Mouse (Mus musculus) neural tube, embryonic 12.5 days (tissue): ENCODE measurements at regions not wholly inside any gene's neighbourhood (a gene's known extent, or its start where the extent isn't known, plus 50 kb on each side); places are given as distances from the start of the nearest gene placed in this dataset.

Source experiments
- ATAC-seq: fragments of 200-750 bp; cut with Nextera tagmentation; 2 replicates; pipeline ENCODE4 v1.8.0; 2017; ENCODE audit warnings: low read depth, mild to moderate bottlenecking, moderate TSS enrichment, moderate library complexity; ENCODE audit not compliant: low FRiP score
- H3K27ac ChIP-seq: fragments of 300-500 bp; sonication (generic); 2 replicates; pipeline ENCODE4 v1.5.1; 2016
- H3K27me3 ChIP-seq: fragments of 300-500 bp; sonication (generic); replicated peaks from 2 replicates; pipeline ENCODE4 v1.6.1; 2016; ENCODE audit warnings: mild to moderate bottlenecking
- H3K36me3 ChIP-seq: fragments of 300-500 bp; sonication (generic); 2 replicates; pipeline ENCODE4 v1.6.1; 2016; ENCODE audit warnings: mild to moderate bottlenecking
- H3K4me1 ChIP-seq: fragments of 300-500 bp; sonication (generic); 2 replicates; pipeline ENCODE4 v1.6.1; 2016
- H3K4me2 ChIP-seq: fragments of 300-500 bp; sonication (generic); replicated peaks from 2 replicates; pipeline ENCODE4 v1.6.1; 2016; ENCODE audit warnings: mild to moderate bottlenecking
- H3K4me3 ChIP-seq: fragments of 300-500 bp; sonication (generic); 2 replicates; pipeline ENCODE4 v1.5.1; 2016
- H3K9ac ChIP-seq: fragments of 300-500 bp; sonication (generic); 2 replicates; pipeline ENCODE4 v1.6.1; 2016; ENCODE audit warnings: mild to moderate bottlenecking
- H3K9me3 ChIP-seq: fragments of 300-500 bp; sonication (generic); 2 replicates; pipeline ENCODE4 v1.6.1; 2016; ENCODE audit warnings: mild to moderate bottlenecking
- WGBS: fragments of 180-500 bp; shearing (Covaris S2); methylation state at CpG from one replicate; pipeline ENCODE4 v1.1.7; 2016; 5-methylcytosine and 5-hydroxymethylcytosine counted together

- H3K27me3 ChIP-seq: no peaks in the 10 kb centered on the region
- H3K27ac ChIP-seq: no peak overlapping the region
- no peaks in the 10 kb centered on the region for H3K36me3 ChIP-seq
- H3K4me2 ChIP-seq: no peak overlapping the region
- no peaks in the 10 kb centered on the region for H3K4me1 ChIP-seq
- WGBS: 98% methylated on average over 3 of the region's 3 CpGs
- H3K9me3 ChIP-seq: no peaks in the 10 kb centered on the region
- H3K9ac ChIP-seq: no peak overlapping the region
- no peak overlapping the region for H3K4me3 ChIP-seq
- ATAC-seq: no peak
Measured at GRCm38 (mm10) chr4:105555941-105556340, 233.7 kb upstream of the Gm12728 start.

- Histone ChIP-seq H3K9ac (no peak overlapping the region), H3K4me1 (no peaks in the 10 kb centered on the region), H3K9me3 (no peaks in the 10 kb centered on the region), H3K36me3 (no peaks in the 10 kb centered on the region), H3K27ac (no peak overlapping the region), H3K4me3 (no peak overlapping the region), H3K4me2 (no peak overlapping the region), H3K27me3 (no peaks in the 10 kb centered on the region)
- 87% methylated on average over 2 of the region's 2 CpGs for WGBS
- ATAC-seq: no peak
Measured at GRCm38 (mm10) chr4:105557396-105557795, 232.3 kb upstream of the Gm12728 start.

- Histone ChIP-seq H3K4me2 (no peak overlapping the region), H3K36me3 (no peaks in the 10 kb centered on the region), H3K27me3 (no peaks in the 10 kb centered on the region), H3K4me3 (no peak overlapping the region), H3K9ac (no peak overlapping the region), H3K27ac (no peak overlapping the region), H3K9me3 (no peaks in the 10 kb centered on the region), H3K4me1 (no peaks in the 10 kb centered on the region)
- WGBS: 45% methylated on average over 3 of the region's 3 CpGs
- ATAC-seq: no peak
Measured at GRCm38 (mm10) chr4:105560055-105560454, 229.6 kb upstream of the Gm12728 start.

GRCm38 (mm10) chr4:105560781-105561180, 228.9 kb upstream of the Gm12728 start:
- no peaks in the 10 kb centered on the region for H3K36me3 ChIP-seq
- H3K9ac ChIP-seq: no peak overlapping the region
- H3K4me2 ChIP-seq: no peak overlapping the region
- WGBS: 80% methylated on average over 3 of the region's 3 CpGs
- no peaks in the 10 kb centered on the region for H3K27me3 ChIP-seq
- H3K4me1 ChIP-seq: no peaks in the 10 kb centered on the region
- ATAC-seq: no peak
- no peak overlapping the region for H3K27ac ChIP-seq
- no peak overlapping the region for H3K4me3 ChIP-seq
- H3K9me3 ChIP-seq: no peaks in the 10 kb centered on the region

GRCm38 (mm10) chr4:105561611-105562010, 228.1 kb upstream of the Gm12728 start:
- WGBS: 76% methylated on average over 3 of the region's 3 CpGs
- Histone ChIP-seq H3K27ac (no peak overlapping the region), H3K9ac (no peak overlapping the region), H3K36me3 (no peaks in the 10 kb centered on the region), H3K4me2 (no peak overlapping the region), H3K4me3 (no peak overlapping the region), H3K9me3 (no peaks in the 10 kb centered on the region), H3K27me3 (no peaks in the 10 kb centered on the region), H3K4me1 (no peaks in the 10 kb centered on the region)
- ATAC-seq: no peak

GRCm38 (mm10) chr4:105565796-105566195, 223.9 kb upstream of the Gm12728 start:
- Histone ChIP-seq H3K27me3 (no peaks in the 10 kb centered on the region), H3K9me3 (no peaks in the 10 kb centered on the region), H3K4me3 (no peak overlapping the region), H3K27ac (no peak overlapping the region), H3K4me2 (no peak overlapping the region), H3K4me1 (no peaks in the 10 kb centered on the region), H3K9ac (no peak overlapping the region), H3K36me3 (no peaks in the 10 kb centered on the region)
- WGBS: 86% methylated on average over 7 of the region's 7 CpGs
- no peak for ATAC-seq

- Histone ChIP-seq H3K36me3 (no peaks in the 10 kb centered on the region), H3K27ac (no peak overlapping the region), H3K4me2 (no peak overlapping the region), H3K27me3 (no peaks in the 10 kb centered on the region), H3K4me3 (no peak overlapping the region), H3K9me3 (no peaks in the 10 kb centered on the region), H3K4me1 (no peaks in the 10 kb centered on the region), H3K9ac (no peak overlapping the region)
- no peak for ATAC-seq
- 85% methylated on average over 8 of the region's 8 CpGs for WGBS
Measured at GRCm38 (mm10) chr4:105566513-105567457, 222.9 kb upstream of the Gm12728 start.

GRCm38 (mm10) chr4:105569671-105570070, 220.0 kb upstream of the Gm12728 start:
- no peaks in the 10 kb centered on the region for H3K27me3 ChIP-seq
- no peak overlapping the region for H3K27ac ChIP-seq
- H3K36me3 ChIP-seq: no peaks in the 10 kb centered on the region
- H3K9me3 ChIP-seq: no peaks in the 10 kb centered on the region
- H3K4me2 ChIP-seq: no peak overlapping the region
- no peak for ATAC-seq
- H3K4me3 ChIP-seq: no peak overlapping the region
- no peaks in the 10 kb centered on the region for H3K4me1 ChIP-seq
- no peak overlapping the region for H3K9ac ChIP-seq
- 89% methylated on average over 1 of the region's 1 CpGs for WGBS

GRCm38 (mm10) chr4:105575550-105575949, 214.1 kb upstream of the Gm12728 start:
- H3K27me3 ChIP-seq: no peaks in the 10 kb centered on the region
- H3K4me1 ChIP-seq: no peaks in the 10 kb centered on the region
- no peak overlapping the region for H3K4me3 ChIP-seq
- no peak overlapping the region for H3K4me2 ChIP-seq
- WGBS: 99% methylated on average over 2 of the region's 2 CpGs
- no peak overlapping the region for H3K9ac ChIP-seq
- H3K9me3 ChIP-seq: no peaks in the 10 kb centered on the region; the same call in 1 of the 2 replicates
- no peaks in the 10 kb centered on the region for H3K36me3 ChIP-seq
- no peak overlapping the region for H3K27ac ChIP-seq
- no peak for ATAC-seq

- Histone ChIP-seq H3K4me1 (no peaks in the 10 kb centered on the region), H3K36me3 (no peaks in the 10 kb centered on the region), H3K4me2 (no peak overlapping the region), H3K9me3 (no peaks in the 10 kb centered on the region; the same call in 1 of the 2 replicates), H3K4me3 (no peak overlapping the region), H3K27me3 (no peaks in the 10 kb centered on the region), H3K9ac (no peak overlapping the region), H3K27ac (no peak overlapping the region)
- WGBS: 76% methylated on average over 7 of the region's 7 CpGs
- ATAC-seq: no peak
Measured at GRCm38 (mm10) chr4:105580987-105581386, 208.7 kb upstream of the Gm12728 start.

GRCm38 (mm10) chr4:105584329-105584925, 205.2 kb upstream of the Gm12728 start:
- Histone ChIP-seq H3K4me1 (no peaks in the 10 kb centered on the region), H3K9ac (no peak overlapping the region), H3K36me3 (no peaks in the 10 kb centered on the region), H3K27ac (no peak overlapping the region), H3K4me3 (no peak overlapping the region), H3K4me2 (no peak overlapping the region), H3K27me3 (no peaks in the 10 kb centered on the region), H3K9me3 (no peaks in the 10 kb centered on the region)
- WGBS: 88% methylated on average over 10 of the region's 10 CpGs
- ATAC-seq: no peak

- 81% methylated on average over 1 of the region's 1 CpGs for WGBS
- Histone ChIP-seq H3K9ac (no peak overlapping the region), H3K4me2 (no peak overlapping the region), H3K27me3 (no peaks in the 10 kb centered on the region), H3K4me3 (no peak overlapping the region), H3K27ac (no peak overlapping the region), H3K36me3 (no peaks in the 10 kb centered on the region), H3K9me3 (no peaks in the 10 kb centered on the region), H3K4me1 (no peaks in the 10 kb centered on the region)
- ATAC-seq: no peak
Measured at GRCm38 (mm10) chr4:105603661-105604060, 186.0 kb upstream of the Gm12728 start.
